Mouse (Mus musculus): ENCODE measurements around the gene Elovl4.
A peak's percentile ranks its signal among the peaks of the same experiment; 100 is the strongest.

The Elovl4 gene

GRCm38 (mm10) chr9:83805977-83806815, at the start of gene Elovl4:
Gene Elovl4, minus strand, starts transcription at chr9:83806277.
- DNase-seq = peak; percentile 93

- DNase-seq = no peak
Measured at GRCm38 (mm10) chr9:83852464-83852863, 46.4 kb upstream of the Elovl4 start.

GRCm38 (mm10) chr9:83834748-83835313, 28.8 kb upstream of the Elovl4 start:
- no peak for DNase-seq

DNA sequence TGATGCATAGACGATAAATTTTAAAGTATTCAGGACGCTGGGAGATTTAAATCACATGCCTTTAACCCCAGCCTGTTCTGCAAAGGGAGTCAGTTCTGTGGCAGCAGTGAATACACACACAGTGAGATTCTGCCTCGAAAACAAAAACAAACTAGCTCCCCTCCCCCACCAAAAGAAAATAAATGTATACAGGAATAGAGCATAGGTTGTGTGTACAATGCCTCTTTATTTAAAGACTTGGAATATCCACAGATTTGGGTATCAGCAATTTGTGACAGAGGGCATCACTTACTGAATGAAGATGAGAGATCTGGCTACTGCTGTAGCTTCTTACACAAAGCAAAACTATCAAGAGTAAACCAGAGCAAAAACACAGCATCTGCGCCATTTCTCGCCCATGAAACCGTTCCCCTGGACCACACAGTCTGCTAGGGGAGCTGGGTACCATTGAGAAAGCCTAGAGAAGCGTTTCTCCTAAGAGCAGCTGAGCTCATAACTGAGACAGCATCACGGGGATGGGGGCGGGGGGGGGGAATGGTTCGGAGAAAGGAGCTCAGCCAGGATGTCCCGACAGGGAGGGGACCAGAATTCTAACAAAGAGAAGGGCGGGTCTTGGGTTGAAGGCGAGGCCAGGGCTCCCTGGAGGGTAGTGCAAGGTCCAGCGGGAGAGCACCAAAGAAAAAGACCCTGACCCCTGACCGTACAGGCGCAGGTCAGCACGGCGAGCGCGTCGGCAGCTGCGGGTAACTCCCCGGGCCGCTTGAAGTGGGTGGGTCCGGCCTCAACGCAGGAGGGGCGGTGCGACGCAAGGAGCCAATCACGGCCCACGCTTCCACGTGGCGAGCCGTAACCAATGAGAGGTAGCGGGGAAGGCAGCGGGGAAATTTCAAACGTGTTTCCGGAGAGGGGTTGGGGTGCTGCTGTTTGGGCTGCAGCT, 28.0 kb upstream of the Elovl4 start, which contains the start of gene Ttk:
Ttk (plus strand) TSS at position 879 of the 937 bp plus-strand sequence.
- peak; percentile 90 for DNase-seq

DNA sequence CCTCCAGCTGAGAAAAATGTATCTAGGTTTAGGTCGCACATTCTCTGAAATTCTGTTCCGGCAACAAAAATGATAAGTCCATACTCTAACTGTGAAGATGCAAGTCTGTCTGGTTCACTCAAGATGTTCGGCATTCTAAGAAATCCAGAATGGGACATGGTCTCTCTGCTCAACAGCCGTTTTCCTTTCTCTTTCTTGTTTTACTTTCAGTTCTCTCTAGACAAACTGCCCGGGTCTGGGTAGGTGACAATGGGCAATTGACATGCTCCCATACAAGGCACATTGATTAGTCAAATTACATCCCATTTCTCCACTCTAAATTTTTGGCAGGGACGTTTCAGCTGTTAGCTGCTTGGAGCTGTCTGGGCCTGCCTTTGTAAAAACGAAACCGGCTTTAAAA, 25.1 kb upstream of the Elovl4 start:
- no peak for DNase-seq

GRCm38 (mm10) chr9:83829896-83830295, 23.8 kb upstream of the Elovl4 start:
- DNase-seq = no peak

GRCm38 (mm10) chr9:83822925-83823324, 16.8 kb upstream of the Elovl4 start:
- DNase-seq = no peak

DNA sequence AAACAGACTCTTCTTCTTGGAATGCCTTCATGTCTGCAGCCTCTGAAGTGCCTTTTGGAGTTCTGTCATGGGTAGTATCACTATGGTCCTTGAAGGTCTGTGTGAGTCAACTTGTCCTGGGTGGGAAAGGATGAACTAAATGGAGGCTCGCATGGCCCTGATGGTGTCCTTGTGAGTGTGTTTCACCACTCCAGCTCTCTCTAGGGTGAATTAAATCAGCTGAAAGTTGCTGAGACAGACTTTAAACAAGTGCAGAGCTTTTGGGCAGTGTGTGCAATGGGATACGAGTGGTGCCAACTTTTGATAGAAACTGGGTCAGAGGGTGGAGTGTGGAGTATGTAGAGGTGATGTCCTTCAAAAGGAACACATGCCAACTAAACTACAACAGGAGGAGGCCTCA, 14.9 kb upstream of the Elovl4 start:
- DNase-seq = no peak

GRCm38 (mm10) chr9:83819188-83819587, 13.1 kb upstream of the Elovl4 start:
- no peak for DNase-seq

- no peak for DNase-seq
Measured at GRCm38 (mm10) chr9:83807562-83807961, 1.5 kb upstream of the Elovl4 start.

DNA sequence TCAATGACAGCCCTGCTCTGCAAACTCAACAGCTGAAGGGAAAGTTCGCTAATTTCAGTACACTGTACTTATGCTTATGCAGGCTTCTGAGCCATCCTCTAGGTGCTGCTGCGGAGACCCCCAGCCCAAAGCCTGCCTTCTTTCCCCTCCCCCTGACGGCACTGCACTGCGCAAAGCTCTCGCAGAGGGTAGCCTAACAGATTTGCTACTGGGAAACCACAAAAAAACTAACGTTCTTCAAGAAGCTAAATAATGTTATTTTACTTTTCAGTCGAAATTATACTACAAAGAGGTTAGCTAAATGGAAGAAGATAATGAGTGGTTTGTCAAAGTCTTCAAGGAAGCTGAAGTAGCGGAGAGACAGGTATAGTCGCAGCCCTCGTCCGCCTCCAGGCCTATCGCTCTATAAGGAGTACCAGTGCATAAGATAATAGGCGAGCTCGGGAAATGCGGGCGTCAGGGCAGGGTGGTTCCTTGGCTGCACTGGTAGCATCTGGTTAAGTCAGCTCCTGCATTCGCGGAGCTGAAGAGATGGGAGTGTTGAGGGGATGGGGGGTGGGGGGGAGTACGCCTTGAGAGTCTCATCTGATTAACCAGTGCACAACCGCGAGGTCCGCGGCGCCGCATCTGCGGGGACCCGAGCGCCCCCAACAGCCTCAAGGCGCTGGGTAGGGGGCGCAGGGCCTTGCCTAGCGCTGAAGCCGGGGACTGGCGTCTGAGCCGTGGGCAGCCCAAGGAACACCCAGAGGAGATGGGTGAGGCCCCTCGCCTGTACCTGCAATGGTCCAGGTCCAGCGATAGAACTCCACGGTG, 707 bp downstream of the Elovl4 start:
- no peak for DNase-seq

DNA sequence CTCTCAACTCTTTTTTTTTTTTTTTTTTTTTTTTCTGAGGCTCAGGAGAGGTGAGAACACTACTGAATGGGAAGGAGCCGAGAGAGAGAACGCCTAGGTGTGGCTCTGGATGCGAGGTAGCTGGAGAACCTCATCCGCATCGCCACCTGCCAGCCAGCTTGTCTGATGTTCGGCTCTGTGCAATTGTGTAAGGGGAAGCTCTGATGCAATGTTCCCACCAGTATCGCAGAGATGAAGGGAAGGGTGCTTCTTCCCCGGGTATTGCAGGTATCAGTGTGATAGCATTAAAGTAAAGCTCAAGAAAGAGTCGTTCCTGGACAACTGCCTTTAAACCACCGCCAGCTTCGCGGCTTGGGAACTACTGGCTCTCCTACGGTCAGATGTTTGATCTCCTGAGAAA, 1.7 kb downstream of the Elovl4 start:
- no peak for DNase-seq

GRCm38 (mm10) chr9:83797898-83798297, 8.2 kb downstream of the Elovl4 start:
- DNase-seq = no peak

GRCm38 (mm10) chr9:83796875-83797274, 9.2 kb downstream of the Elovl4 start:
- no peak for DNase-seq

DNA sequence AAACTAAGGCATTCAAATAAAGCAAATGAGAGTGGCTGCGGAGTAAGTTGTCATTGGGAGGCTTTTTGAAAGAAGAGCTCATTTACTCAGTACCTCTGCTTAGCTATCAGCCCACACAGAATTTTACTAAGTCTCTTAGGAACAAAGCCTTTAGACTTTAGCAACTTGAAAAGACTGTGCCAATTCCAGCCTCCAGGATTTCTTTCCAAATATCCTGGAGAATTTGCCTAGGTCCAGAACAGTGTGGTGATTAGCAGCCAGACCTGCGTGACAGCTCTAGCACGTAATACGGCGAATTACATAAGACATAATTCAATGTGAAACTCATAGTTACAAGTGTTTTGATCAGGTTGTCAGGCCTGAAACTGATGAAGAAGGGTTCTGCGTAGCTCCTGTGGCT, 16.8 kb downstream of the Elovl4 start:
- no peak for DNase-seq

- DNase-seq = no peak
Measured at GRCm38 (mm10) chr9:83785501-83785900, 20.6 kb downstream of the Elovl4 start.

GRCm38 (mm10) chr9:83778317-83778960, 27.6 kb downstream of the Elovl4 start:
- DNase-seq = no peak

- DNase-seq = no peak
Measured at GRCm38 (mm10) chr9:83761318-83761717, 44.8 kb downstream of the Elovl4 start.

GRCm38 (mm10) chr9:83731877-83732276, 74.2 kb downstream of the Elovl4 start:
- no peak for DNase-seq

GRCm38 (mm10) chr9:83730836-83731235, 75.2 kb downstream of the Elovl4 start:
- no peak for DNase-seq

Data from right cerebral cortex, postnatal 25 days (tissue).